Mouse (Mus musculus): Measurements from ENCODE around the gene Epb41l1. TPM values are rescaled to one million over a fixed set of nuclear protein-coding genes. Genes with fewer than 3 reads are reported as not detected.

The Epb41l1 gene
- polyA plus RNA-seq, 1 experiment from 2014 or later, result 2.1 TPM

DNA sequence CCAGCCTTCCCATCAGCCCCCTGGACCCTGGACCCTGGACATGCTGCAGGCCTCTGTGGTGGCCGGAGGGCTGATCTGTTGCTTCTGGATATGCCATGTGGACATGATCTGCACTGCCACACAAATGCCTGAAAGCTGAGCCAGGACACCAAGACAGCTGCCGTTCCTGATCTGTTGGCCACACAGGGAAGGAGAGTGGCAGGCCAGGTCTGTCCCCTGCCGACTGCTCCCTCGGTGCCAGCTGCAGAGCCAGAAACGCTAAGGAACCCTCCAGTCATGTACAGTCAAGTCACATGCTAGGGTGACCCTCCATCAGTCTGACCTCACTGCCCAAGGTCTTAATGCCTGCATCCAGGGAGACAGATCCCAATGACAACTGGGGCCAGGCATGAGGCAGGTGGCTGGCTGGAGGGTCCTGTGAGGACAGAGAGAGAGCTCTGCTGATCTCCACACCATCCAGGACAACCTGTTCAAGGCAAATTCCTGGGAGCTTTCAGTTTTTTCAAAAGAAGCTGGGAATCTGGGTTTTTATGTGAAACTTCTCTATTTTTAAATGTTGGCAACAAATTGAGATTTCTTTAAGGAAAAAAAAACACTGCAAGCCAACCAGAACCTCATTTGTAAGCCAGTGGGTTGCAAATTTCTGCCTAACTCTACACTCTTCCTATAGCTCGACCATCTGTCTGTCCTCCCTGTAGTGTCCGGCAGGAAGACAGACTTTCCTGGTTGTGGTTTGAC is 156.3 kb downstream of the Epb41l1 start:
- DNase-seq, result no peak
- H3K9me3 ChIP-seq (ENCODE audit: low read depth, low read length), result no peaks in the 10 kb centered on the region
- ATAC-seq (ENCODE audit: insufficient read depth), result no peak
- H3K4me2 ChIP-seq, result no peak overlapping the region
- H3K4me3 ChIP-seq (ENCODE audit: low read depth, low read length), result no peak overlapping the region
- no peak overlapping the region for H3K9ac ChIP-seq
- no peaks in the 10 kb centered on the region for H3K36me3 ChIP-seq (ENCODE audit: insufficient read depth)
- no peaks in the 10 kb centered on the region for H3K4me1 ChIP-seq (ENCODE audit: insufficient read depth)
- no peak for TF ChIP-seq CTCF (IDR thresholded peaks at IDR 0.05; ENCODE audit: low read depth)
- H3K27me3 ChIP-seq (ENCODE audit: insufficient read depth, low read length), result no peaks in the 10 kb centered on the region
- WGBS, result 77% methylated on average over 7 of the region's 7 CpGs
- no peak overlapping the region for H3K27ac ChIP-seq (ENCODE audit: low read depth)

DNA sequence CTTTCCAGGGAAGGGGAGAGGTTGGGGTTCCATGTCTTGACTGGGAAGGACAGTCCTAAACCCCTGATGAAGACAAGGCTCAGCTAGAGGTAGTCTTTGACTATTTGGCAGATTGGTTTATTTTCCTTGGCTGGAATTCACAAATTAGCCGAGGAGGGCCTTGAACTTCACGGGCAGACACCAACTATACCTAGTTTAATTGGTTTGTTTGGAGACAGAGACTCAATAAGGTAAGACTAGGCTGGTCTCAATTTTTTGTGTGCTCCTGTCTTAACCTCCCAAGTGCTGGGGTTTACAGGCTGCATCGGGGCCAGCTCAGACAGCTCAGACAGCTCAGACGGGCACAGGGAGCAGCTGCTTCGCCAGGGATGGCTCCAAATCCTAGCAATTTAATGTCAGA is 159.8 kb downstream of the Epb41l1 start:
- DNase-seq (no peak), ATAC-seq (ENCODE audit: insufficient read depth) (no peak)
- Histone ChIP-seq H3K4me3 (ENCODE audit: low read depth, low read length) (no peak overlapping the region), H3K36me3 (ENCODE audit: insufficient read depth) (no peaks in the 10 kb centered on the region), H3K9me3 (ENCODE audit: low read depth, low read length) (no peaks in the 10 kb centered on the region), H3K27ac (ENCODE audit: low read depth) (no peak overlapping the region), H3K9ac (no peak overlapping the region), H3K4me1 (ENCODE audit: insufficient read depth) (no peaks in the 10 kb centered on the region), H3K27me3 (ENCODE audit: insufficient read depth, low read length) (no peaks in the 10 kb centered on the region), H3K4me2 (no peak overlapping the region)
- WGBS, result 69% methylated on average over 5 of the region's 5 CpGs
- no peak for TF ChIP-seq CTCF (IDR thresholded peaks at IDR 0.05; ENCODE audit: low read depth)

DNA sequence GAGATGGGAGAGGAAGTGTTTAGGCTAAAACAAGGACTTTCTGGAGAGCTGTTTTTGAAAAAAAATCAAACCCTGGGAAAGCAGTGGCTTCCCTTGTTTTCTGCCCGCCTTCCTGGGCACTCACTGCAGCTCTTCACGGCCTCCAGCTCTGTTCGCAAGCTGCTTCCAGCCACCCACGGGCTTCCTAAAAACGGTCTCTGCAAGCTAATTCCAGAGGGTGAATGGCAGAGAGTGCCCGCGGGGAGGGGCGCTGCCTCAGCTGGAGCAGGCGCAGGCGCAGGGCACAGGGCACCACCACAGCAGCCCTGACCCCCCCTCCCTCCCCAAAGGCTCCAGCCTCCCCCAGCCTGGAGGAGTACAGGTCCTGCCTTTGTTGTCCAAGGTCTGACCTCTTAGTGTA is 160.5 kb downstream of the Epb41l1 start:
- no peaks in the 10 kb centered on the region for H3K27me3 ChIP-seq (ENCODE audit: insufficient read depth, low read length)

DNA sequence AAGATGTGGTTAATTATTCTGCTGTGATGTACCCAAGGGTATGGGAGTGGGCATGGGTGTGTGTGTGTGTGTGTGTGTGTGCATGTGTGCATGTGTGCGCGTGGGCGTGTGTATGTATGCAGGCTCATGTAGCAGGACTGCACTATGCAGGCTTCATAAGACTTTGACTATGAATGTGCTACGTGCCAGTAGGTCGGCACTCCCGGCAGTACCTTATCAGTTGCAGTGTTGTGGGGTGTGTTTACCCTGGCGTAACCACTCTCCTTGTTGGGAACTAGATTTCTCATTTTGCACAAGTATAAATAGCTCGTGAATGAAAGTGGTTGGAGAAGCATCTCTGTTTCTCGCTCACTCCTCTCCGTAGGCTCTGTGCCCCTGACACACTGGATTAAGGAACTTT is 162.2 kb downstream of the Epb41l1 start:
- Histone ChIP-seq H3K9me3 (ENCODE audit: low read depth, low read length) (no peaks in the 10 kb centered on the region), H3K4me2 (no peak overlapping the region), H3K4me1 (ENCODE audit: insufficient read depth) (no peaks in the 10 kb centered on the region), H3K27me3 (ENCODE audit: insufficient read depth, low read length) (no peaks in the 10 kb centered on the region), H3K4me3 (ENCODE audit: low read depth, low read length) (no peak overlapping the region), H3K9ac (no peak overlapping the region), H3K27ac (ENCODE audit: low read depth) (no peak overlapping the region), H3K36me3 (ENCODE audit: insufficient read depth) (no peaks in the 10 kb centered on the region)
- DNase-seq, result no peak
- WGBS, result 75% methylated on average over 10 of the region's 10 CpGs
- no peak for ATAC-seq (ENCODE audit: insufficient read depth)
- no peak for TF ChIP-seq CTCF (IDR thresholded peaks at IDR 0.05; ENCODE audit: low read depth)

More for the DNA sequence above, 160.5 kb downstream of the Epb41l1 start:
- ATAC-seq (ENCODE audit: insufficient read depth) (no peak), DNase-seq (no peak)
- H3K4me1 ChIP-seq (ENCODE audit: insufficient read depth), result no peaks in the 10 kb centered on the region
- no peaks in the 10 kb centered on the region for H3K36me3 ChIP-seq (ENCODE audit: insufficient read depth)
- H3K4me3 ChIP-seq (ENCODE audit: low read depth, low read length), result no peak overlapping the region
- H3K4me2 ChIP-seq, result no peak overlapping the region
- H3K9me3 ChIP-seq (ENCODE audit: low read depth, low read length), result no peaks in the 10 kb centered on the region
- no peak overlapping the region for H3K27ac ChIP-seq (ENCODE audit: low read depth)
- TF ChIP-seq CTCF (IDR thresholded peaks at IDR 0.05; ENCODE audit: low read depth), result no peak
- WGBS, result 58% methylated on average over 10 of the region's 10 CpGs
- H3K9ac ChIP-seq, result no peak overlapping the region

DNA sequence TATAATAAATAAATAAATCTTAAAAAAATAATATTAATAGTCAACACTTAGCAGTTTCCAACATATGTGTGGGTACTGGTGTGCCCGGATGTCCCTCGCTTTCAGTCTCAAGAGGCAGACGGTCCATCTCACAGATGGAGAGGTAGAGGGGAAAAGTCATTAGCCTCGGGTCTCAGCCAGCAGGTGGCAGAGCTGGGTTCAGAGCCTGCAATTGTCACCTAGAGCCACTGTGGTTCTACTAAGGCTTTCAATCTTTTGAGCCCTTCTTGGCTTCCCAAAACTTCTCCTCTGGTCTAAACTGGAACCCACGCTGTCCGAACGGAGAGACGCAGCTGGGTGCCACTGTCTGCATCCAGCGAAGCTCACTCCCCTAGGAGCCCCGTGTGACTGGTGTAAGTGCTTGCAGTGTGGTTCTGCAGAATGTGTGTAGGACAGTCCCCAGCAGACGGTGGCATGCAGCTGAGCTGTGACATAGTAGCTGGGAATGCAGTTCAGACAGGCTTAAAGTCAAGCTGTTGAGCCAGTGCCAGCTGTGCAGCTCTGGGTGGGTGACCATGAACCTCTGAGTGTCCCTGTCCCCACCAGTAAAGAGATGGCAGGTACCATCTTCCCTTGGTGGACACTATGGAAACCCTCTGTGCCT is 163.6 kb downstream of the Epb41l1 start:
- DNase-seq (peak; percentile 15), ATAC-seq (ENCODE audit: insufficient read depth) (no peak)
- H3K4me1 ChIP-seq (ENCODE audit: insufficient read depth), result no peaks in the 10 kb centered on the region
- H3K27ac ChIP-seq (ENCODE audit: low read depth), result no peak overlapping the region
- no peak overlapping the region for H3K9ac ChIP-seq
- no peaks in the 10 kb centered on the region for H3K36me3 ChIP-seq (ENCODE audit: insufficient read depth)
- H3K27me3 ChIP-seq (ENCODE audit: insufficient read depth, low read length), result no peaks in the 10 kb centered on the region
- H3K4me2 ChIP-seq, result no peak overlapping the region
- 54% methylated on average over 11 of the region's 11 CpGs for WGBS
- peak; percentile 53 for TF ChIP-seq CTCF (IDR thresholded peaks at IDR 0.05; ENCODE audit: low read depth)
- no peak overlapping the region for H3K4me3 ChIP-seq (ENCODE audit: low read depth, low read length)
- H3K9me3 ChIP-seq (ENCODE audit: low read depth, low read length), result no peaks in the 10 kb centered on the region

DNA sequence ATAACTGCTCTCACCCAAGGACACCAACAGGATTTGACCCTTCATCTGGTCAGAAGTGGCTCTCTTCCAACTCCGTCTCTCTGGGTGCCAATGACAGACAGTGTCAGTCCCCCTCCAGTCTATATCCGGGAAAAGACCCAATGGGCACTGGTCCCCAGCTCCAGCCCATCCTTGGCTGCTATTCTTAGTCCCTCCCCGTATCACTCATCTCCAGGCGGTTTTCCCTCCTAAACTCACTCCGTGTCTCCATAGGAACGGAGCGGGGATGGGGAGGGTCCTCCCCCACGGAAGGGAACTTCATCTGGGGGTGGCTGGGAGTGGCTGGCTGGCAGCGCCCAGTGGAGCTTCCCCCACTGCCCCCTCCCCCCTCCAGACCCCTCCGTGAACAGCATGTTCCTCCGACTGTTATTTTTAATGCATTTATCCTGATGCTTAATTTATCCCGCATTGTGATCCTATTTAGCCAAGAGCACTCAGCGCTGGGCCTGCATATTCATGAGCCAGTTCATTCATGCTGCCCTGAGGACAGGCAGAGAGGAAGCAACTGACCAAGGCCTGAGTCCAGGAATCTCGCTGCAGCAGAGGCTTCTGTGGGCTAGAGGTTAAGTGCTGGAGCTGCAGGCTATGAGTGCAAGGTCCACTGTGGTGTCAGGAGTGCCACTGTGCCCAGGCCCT is 164.2 kb downstream of the Epb41l1 start:
- DNase-seq, result peak; percentile 8
- H3K9ac ChIP-seq, result no peak overlapping the region
- H3K4me1 ChIP-seq (ENCODE audit: insufficient read depth), result no peaks in the 10 kb centered on the region
- no peak overlapping the region for H3K4me3 ChIP-seq (ENCODE audit: low read depth, low read length)
- no peaks in the 10 kb centered on the region for H3K27me3 ChIP-seq (ENCODE audit: insufficient read depth, low read length)
- no peaks in the 10 kb centered on the region for H3K9me3 ChIP-seq (ENCODE audit: low read depth, low read length)
- H3K36me3 ChIP-seq (ENCODE audit: insufficient read depth), result no peaks in the 10 kb centered on the region
- no peak for ATAC-seq (ENCODE audit: insufficient read depth)
- 48% methylated on average over 14 of the region's 14 CpGs for WGBS
- no peak overlapping the region for H3K4me2 ChIP-seq
- H3K27ac ChIP-seq (ENCODE audit: low read depth), result no peak overlapping the region
- TF ChIP-seq CTCF (IDR thresholded peaks at IDR 0.05; ENCODE audit: low read depth), result no peak

DNA sequence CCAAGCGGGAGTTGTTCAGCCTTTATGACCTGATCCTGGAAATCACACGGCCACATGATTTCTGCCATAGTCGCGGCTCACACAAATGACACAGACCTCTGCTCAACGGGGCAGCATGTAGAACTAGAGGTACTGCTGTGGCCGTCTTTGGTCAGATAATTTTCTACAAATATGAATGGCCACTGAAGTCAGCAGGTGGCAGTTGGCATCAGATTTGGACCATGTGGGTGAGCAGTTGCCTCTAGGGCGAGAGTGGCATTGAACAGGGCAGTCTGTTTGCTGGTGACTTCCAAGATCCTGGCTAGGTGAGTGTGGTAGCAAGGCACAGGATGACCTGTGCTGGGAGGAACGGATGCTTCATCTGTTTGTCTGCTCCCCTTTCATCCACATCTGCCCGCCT is 168.8 kb downstream of the Epb41l1 start:
- no peak for ATAC-seq (ENCODE audit: insufficient read depth)

More for the DNA sequence above, 168.8 kb downstream of the Epb41l1 start:
- H3K27ac ChIP-seq (ENCODE audit: low read depth), result no peak overlapping the region
- no peak for TF ChIP-seq CTCF (IDR thresholded peaks at IDR 0.05; ENCODE audit: low read depth)
- no peak overlapping the region for H3K4me2 ChIP-seq
- no peak overlapping the region for H3K9ac ChIP-seq
- DNase-seq, result no peak
- H3K27me3 ChIP-seq (ENCODE audit: insufficient read depth, low read length), result no peaks in the 10 kb centered on the region
- no peaks in the 10 kb centered on the region for H3K9me3 ChIP-seq (ENCODE audit: low read depth, low read length)
- no peaks in the 10 kb centered on the region for H3K4me1 ChIP-seq (ENCODE audit: insufficient read depth)
- H3K36me3 ChIP-seq (ENCODE audit: insufficient read depth), result no peaks in the 10 kb centered on the region
- WGBS, result 86% methylated on average over 9 of the region's 9 CpGs
- H3K4me3 ChIP-seq (ENCODE audit: low read depth, low read length), result no peak overlapping the region

Small RNA genes lying within 50 kb of the gene (microRNA-seq; reads per million reads assigned to microRNA genes)
- not detected for gene Gm22758 (ENCODE audit: borderline number of aligned reads)

Other genes with a start within 250 kb of the Epb41l1 start
- 563 and 569 TPM in 2 replicates for gene Rbm39, start 240.7 kb upstream of the Epb41l1 start, polyA plus RNA-seq (2014; fragmentation: Nextera tagmentation; extraction: Ambion mirVana)
- 73.6 and 77.3 TPM in 2 replicates for gene Phf20, start 224.4 kb upstream of the Epb41l1 start, polyA plus RNA-seq (2014; fragmentation: Nextera tagmentation; extraction: Ambion mirVana)
- 3.5 and 3.9 TPM in 2 replicates for gene Cnbd2, start 108.6 kb upstream of the Epb41l1 start, polyA plus RNA-seq (2014; fragmentation: Nextera tagmentation; extraction: Ambion mirVana)
- gene Scand1, start 108.2 kb upstream of the Epb41l1 start, polyA plus RNA-seq (2014; fragmentation: Nextera tagmentation; extraction: Ambion mirVana), result 61.0 and 66.3 TPM in 2 replicates
- gene Aar2, start 126.7 kb downstream of the Epb41l1 start, polyA plus RNA-seq (2014; fragmentation: Nextera tagmentation; extraction: Ambion mirVana), result 39.0 and 41.0 TPM in 2 replicates
- 73.7 and 78.7 TPM in 2 replicates for gene Dlgap4, start 192.8 kb downstream of the Epb41l1 start, polyA plus RNA-seq (2014; fragmentation: Nextera tagmentation; extraction: Ambion mirVana)

All from lung, embryonic 14.5 days (tissue).